Mouse (Mus musculus) adrenal gland, adult 2 months (tissue): Measurements from ENCODE around the gene Olfr1368. TPM values are rescaled to one million over a fixed set of nuclear protein-coding genes. Genes with fewer than 3 reads are reported as not detected.
"Not testable (repeated sequence)": the region's sequence is repeated elsewhere in the genome, so short reads cannot be mapped to it uniquely, and the experiment has no call there.

Source experiments
- DNase-seq: peaks from one replicate; pipeline ENCODE4 v3.0.0; 2021
- polyA plus RNA-seq: library from polyadenylated mRNA; depleted of rRNA; stranded (reverse); fragments of >200 nt; gene quantifications from 2 replicates; pipeline ENCODE4 v1.2.3, GENCODE M21; 2012; rRNA removed
- total RNA-seq, 2 experiments: library from RNA; stranded (reverse); gene quantifications; 2 replicates each; pipeline ENCODE4 v1.2.3; 2021

Olfr1368 gene
- total and polyA plus RNA-seq, 3 experiments: not detected

DNA sequence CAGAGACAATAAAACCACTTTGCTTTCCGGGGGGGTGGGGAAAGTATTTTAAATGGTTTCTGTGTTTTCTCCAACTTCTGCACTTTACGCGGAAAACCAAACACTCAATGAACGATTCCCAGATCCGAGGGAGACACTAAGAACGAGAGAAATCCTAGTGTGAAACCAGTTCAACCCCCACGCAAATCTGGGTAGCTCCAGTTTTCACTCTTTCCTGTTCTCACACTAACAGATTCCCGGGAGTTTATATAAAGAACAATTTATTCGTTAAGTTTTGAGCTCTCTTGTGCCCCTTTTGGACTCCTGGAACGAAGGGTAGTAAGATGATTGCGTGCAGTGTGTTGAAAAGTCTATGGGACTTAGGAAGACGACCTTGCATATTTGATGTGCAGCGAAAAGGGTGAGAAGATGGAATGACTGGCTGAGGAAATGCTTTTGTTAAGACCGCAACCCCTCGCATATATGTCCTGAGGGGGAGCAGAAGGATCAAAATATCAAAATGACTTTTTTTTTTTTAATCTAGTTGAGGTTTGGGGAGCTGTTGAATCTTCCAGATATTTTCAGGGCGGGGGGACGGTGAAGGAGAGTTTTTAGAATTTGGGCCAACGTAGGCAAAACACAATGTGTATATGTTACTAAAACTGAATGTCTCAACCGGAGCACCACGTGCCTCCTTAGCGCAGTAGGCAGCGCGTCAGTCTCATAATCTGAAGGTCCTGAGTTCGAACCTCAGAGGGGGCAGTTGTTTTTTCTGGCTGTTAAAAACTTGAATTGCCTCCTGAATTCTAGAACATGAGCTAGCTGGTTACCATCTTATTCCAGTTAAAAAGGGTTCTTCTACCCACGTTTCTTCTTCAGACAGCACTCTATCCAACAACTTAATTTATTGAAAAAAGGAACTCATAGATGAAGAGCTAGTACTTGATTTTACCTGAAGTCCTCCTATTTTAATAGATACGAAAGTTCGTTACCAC lies 21.6 kb upstream of the Olfr1368 start:
- peak; percentile 86 for DNase-seq

DNA sequence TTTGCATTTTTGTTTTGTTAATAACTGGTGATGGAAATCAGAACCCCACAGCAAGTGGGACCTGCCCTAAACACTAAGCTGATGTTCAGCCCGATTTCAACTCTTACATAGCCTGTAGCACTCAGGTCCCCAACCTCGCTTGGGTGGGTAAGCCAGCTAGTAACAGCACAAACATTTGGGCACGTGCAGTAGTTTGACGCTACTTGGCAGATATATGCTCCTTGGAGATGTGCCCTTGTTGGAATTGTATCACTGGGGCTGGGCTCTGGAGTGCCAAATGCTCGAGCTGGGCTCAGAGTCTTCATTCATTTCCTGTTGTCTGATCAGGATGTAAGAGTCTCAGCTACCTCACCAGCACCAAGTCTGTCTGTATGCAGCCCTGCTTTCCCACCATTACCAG lies 16.9 kb upstream of the Olfr1368 start:
- DNase-seq: no peak

DNA sequence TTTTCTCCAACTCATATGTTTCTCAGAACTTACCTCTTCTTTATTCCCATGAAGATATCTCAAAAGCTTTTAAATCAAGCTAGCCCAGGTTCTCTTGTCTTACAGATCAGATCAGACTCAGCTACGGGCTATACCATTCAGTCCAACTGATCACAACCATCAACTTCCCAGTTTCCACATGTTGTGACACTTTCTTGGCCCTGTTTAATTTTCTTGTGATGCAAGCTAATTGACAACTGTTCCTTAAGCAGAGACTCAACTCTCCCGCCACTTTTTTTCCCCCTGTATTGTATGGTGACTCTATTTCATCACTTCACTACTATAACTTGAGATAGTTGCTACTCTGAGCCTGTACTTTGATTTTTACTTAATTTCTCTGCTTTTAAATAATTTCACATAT lies 15.9 kb upstream of the Olfr1368 start:
- DNase-seq: no peak

DNA sequence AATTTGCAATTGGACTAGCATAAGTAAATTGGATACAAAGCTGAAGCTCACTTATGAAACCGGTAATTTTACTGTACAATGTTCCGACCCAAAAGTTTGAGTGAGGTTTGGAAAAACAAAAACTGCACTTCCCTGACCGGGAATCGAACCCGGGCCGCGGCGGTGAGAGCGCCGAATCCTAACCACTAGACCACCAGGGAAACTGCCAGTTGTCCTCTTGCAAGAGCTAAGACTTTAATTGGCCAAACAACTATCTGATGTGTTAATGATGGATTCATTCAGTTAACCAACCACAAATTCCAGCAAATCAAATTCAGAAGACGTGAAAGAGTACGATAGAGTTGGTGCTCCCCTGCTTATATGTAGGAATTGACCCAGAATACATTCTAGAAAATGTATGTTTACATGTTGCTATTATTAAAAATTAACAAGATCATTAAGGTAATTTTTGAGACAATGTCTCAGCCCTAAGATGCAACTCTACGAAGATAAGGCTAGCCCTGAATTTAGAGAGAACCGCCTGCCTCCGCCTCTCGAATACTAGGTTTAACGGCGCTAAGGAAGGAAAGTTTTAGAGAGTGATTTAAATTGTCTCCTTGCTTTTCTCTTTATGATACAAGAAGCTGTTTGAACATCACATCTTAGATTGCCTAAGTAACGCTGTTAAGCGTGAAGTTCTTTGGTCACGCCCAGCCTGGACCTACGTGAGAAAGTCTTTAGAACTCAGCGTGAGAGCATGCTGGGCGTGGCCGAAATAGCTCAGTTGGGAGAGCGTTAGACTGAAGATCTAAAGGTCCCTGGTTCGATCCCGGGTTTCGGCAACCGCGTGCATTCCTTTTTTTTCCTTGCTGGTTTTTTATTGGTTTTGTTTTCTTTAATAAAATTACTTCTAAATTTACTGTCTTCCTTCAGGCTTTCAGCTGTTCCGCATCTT lies 15.3 kb upstream of the Olfr1368 start:
- peak; percentile 92 for DNase-seq

DNA sequence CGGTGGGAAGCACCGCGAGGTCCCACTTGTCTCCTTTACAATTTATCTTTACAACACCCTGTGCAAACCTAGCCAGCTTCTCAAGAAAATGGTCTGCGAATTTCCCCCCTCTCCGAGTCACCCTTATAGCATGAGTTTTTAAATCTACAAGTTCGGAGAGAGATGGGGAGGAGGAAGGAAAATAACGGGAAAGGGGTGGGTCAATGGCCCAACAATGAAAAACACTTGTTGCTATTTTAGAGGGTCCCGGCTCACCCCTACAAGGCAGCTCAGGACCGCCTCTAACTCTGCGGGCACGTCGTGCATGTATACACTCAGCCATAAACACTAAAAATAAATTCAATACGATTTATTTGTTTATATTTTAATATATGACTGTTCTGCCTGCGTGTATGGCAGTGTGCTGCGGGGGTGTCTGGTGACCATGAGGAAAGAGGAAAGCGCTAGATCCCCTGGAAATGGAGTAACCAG lies 14.4 kb upstream of the Olfr1368 start:
- peak; percentile 21 for DNase-seq

DNA sequence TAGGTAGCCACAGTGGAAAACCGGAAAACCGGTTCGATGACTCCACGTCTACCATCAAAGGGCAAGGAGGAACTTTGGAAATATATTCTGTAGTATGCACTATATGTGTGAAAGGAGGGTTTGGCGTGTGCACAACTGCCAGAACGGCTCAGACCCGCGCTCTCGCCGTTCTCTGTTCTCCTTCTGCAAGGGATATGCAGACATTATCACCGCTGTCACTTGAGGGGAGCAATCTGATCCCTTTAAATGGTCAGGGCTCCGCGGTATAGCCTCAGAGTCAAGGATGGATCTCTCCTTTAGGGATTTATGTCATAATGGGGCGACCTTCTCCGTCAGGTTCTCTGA lies 13.8 kb upstream of the Olfr1368 start:
- DNase-seq: peak; percentile 33

DNA sequence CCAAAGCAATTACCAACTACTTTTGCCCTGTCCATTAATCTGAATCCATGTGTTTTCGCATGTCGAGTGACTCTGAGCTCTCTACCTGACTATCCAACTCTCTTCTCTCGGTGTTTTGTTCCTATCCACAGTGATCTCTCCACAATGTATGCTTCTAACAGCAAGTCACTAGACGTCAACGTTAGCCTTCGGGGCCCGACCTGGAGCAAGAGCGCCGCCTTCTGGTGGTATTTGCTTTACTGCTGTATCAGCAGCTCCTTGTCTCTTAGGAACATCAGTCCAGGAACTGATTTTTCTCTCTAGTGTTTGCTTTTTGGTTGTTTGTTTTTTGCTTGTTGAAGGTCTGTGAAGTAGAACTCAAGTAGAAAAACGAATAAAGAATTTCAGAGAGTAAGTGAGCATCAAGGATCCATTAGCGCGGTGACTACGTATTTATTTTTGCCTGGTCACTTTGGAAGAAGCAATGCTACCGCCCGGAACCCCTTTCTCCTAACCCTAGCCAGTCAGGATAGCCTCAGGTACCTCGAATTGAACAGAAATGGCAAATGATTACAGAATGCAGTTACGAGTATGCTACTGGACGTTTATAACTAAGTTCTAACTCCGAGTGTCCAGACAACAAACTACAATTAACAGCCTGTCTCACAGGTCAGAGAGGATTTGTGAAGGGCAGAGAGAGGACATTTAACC lies 13.3 kb upstream of the Olfr1368 start:
- peak; percentile 88 for DNase-seq

DNA sequence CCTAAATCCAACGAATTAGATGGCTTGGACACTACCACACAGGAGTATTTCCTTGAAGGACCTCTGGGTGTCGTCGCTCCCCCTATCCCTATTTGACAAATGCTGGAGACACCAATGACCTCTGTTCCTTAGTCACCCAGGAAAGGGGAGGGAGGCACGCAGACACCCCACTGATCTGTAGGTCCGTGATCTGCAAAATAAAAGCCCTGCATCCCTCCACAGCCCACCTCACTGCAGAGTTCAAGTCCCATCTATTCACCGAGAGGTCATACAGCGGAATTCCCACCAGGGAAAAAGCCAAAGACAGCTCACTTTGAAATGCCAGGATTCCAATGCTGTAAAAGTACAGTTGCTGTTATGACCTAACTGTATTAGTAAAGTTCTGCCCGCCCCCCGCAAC lies 12.4 kb upstream of the Olfr1368 start:
- DNase-seq: no peak

DNA sequence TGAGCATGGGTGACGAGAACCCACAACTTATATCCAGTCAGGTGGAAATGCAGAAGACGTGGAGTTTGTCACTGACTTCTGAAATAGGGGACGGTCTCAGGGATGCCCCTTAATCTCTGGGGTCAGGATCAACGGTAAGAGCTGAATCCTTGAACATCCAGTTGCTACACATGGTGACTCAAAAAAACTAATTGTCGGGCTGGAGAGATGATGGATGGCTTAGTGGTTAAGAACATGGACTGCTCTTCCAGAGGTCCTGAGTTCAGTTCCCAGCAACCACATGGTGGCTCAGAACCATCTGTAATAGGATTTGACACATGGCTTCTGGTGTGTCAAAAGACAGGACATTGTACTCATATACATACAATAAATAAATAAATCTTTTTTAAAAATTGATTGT lies 10.2 kb upstream of the Olfr1368 start:
- DNase-seq: no peak

DNA sequence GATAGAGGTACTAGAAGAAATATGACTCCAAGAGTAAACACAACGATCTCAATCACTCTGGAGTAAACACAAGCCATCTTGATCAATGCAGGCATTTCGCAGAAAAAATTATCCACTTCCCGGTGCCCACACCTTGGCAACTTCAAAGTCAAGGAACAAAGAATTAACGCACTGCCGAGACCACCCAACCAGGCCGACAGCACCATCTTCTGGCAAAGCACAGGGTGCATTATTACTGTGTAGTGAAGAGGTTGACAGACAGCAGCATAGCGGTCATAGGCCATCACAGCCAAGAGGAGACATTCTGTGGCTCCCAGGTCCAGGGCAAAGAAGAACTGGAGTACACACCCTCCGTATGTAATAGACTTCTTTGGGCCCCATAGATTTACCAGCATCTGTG lies 3.2 kb downstream of the Olfr1368 start:
- DNase-seq: peak; percentile 20

DNA sequence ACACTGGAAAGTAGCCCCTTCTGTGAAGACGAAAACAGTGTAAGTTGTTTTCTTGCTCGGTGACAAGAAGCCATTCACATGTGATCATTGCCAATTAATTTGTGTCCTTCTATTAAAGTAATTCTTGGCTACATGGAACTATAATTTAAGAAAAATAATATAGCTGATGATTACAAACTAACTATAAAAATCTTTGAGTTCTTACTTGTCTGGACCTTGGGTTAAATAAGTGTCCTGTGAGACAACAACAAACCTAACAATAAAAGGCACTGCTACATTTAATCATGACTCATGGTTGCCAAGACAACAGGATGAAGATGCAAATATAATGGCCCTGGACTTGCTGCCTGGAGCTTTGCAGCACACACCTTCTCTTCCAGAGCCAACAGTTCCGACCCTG lies 16.3 kb downstream of the Olfr1368 start, which contains the start of gene Olfr263:
Gene Olfr263 (plus strand): TSS at position 301 of the 400 bp plus-strand sequence.
- DNase-seq: not testable (repeated sequence)

DNA sequence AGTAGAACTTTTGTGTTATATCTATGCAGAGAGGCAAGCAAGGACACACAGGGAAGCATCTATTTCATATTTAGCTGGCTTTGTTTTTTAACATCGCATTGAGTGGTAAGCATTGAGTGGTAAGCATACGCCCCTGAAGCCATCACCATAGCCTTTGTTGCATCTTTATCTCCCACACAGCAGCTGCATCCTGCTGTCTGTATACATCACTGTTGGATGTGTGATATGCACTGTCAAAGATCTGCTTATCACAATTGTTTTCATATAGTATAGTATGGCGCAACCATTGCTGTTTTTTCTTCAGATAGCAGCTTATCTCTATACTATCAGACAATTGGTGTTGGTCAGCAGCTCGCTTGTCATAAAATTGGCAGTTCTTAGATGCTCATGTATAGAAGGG lies 31.5 kb downstream of the Olfr1368 start:
- DNase-seq: no peak

DNA sequence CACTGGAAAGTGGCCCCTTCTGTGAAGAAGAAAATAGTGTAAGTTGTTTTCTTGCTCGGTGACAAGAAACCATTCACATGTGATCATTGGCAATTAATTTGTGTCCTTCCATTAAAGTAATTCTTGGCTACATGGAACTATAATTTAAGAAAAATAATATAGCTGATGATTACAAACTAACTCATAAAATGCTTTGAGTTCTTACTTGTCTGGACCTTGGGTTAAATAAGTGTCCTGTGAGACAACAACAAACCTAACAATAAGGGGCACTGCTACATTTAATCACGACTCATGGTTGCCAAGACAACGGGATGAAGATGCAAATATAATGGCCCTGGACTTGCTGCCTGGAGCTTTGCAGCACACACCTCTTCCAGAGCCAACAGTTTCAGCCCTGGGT lies 34.5 kb downstream of the Olfr1368 start, which contains the start of gene Olfr1369-ps1:
Gene Olfr1369-ps1 (plus strand): TSS at position 301 of the 400 bp plus-strand sequence.
- DNase-seq: not testable (repeated sequence)

DNA sequence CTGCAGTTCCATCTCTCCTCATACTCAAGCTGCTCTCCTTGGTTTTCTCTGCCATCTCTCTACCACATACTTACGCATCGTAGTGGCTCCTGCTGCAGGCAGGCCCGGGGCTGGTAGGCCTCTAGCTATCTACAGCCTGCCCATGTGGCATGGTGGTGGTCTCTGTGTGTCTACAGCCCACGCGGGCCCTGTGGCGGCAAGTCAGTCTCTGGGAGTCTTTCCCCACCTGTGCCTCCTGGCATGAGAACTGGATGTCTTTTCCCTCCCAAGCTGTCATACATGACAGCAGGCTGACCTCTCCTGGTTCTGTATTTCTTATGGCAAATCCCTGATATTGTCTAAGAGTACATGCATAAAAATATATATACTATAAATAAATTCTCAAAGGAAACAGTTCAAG lies 35.2 kb downstream of the Olfr1368 start:
- no peak for DNase-seq

DNA sequence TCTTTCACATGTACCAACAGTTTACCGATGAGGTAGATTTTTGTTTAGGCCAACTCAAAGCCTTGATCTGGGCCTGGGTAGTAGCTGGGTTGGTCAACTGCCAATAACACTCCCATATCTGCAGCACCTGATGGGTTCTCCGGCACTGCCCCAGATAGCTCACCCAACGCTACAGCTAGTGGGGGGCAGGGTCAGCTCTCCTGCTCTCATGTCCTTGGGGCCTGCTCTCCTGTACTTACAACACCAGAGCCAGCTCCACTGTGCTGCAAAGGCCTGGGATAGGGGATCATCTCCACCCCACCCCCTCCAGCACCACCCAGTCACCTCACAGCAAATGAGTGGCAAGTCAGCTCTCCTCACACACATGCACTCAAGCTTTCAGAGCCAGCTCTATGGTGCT lies 35.9 kb downstream of the Olfr1368 start:
- DNase-seq: no peak

Other genes with a start within 250 kb of the Olfr1368 start
- gene Olfr1370, start 70.9 kb downstream of the Olfr1368 start, total RNA-seq: not detected
- gene Olfr1370, start 70.9 kb downstream of the Olfr1368 start, polyA plus RNA-seq: not detected in 2 replicates
- not detected for gene Olfr1369-ps1, start 34.4 kb downstream of the Olfr1368 start, total RNA-seq
- not detected in 2 replicates for gene Olfr1369-ps1, start 34.4 kb downstream of the Olfr1368 start, polyA plus RNA-seq
- not detected for gene Olfr263, start 16.2 kb downstream of the Olfr1368 start, total RNA-seq
- gene Olfr263, start 16.2 kb downstream of the Olfr1368 start, polyA plus RNA-seq: not detected in 2 replicates
- gene Trim27, start 33.6 kb upstream of the Olfr1368 start, total RNA-seq: 10 to 100 TPM; 47.9 to 52.0 TPM
- gene Trim27, start 33.6 kb upstream of the Olfr1368 start, polyA plus RNA-seq: 170 and 180 TPM in 2 replicates
- gene Gpx5, start 146.9 kb upstream of the Olfr1368 start, total RNA-seq: not detected
- not detected in 2 replicates for gene Gpx5, start 146.9 kb upstream of the Olfr1368 start, polyA plus RNA-seq
- gene Gpx6, start 166.3 kb upstream of the Olfr1368 start, total RNA-seq: not detected
- not detected in 2 replicates for gene Gpx6, start 166.3 kb upstream of the Olfr1368 start, polyA plus RNA-seq
- gene Olfr1367, start 201.0 kb upstream of the Olfr1368 start, total RNA-seq: not detected
- not detected in 2 replicates for gene Olfr1367, start 201.0 kb upstream of the Olfr1368 start, polyA plus RNA-seq
- gene Zscan12, start 217.0 kb upstream of the Olfr1368 start, total RNA-seq: 1 to 10 TPM; 9.4 to 9.6 TPM
- gene Zscan12, start 217.0 kb upstream of the Olfr1368 start, polyA plus RNA-seq: 0.33 and 0.44 TPM in 2 replicates